Mouse (Mus musculus): ENCODE data around the gene Itih3.

- TF ChIP-seq TAL1 (IDR thresholded peaks at IDR 0.05; ENCODE audit: low read length) (no peak), GATA1 (IDR thresholded peaks at IDR 0.05; ENCODE audit: low read length) (no peak)
Measured at GRCm38 (mm10) chr14:30942254-30942653, 18.7 kb upstream of the Itih3 start.

All from erythroblast, embryonic 14.5 days (primary cell).